In genomic region chr2:27572261-27572793, GRCm38 (mm10) we compare ENCODE assay signal across 8 mouse cellular contexts. TPM values are rescaled to one million over a fixed set of nuclear protein-coding genes. Genes with fewer than 3 reads are reported as not detected.
DNase-seq lines count a peak whose midpoint lies in the region; ATAC-seq and TF ChIP-seq lines count a peak whose summit lies in the region.

No protein-coding gene starts in this region.

- no peak for ATAC-seq in embryonic facial prominence, embryonic 15.5 days (ENCODE audit: insufficient number of reproducible peaks, low FRiP score, low TSS enrichment, low read depth)
- 0 out of 2 replicates have a peak, but pooled peaks have one; percentile 26 for ATAC-seq in intestine, embryonic 14.5 days (replicated peaks; ENCODE audit: low FRiP score, low TSS enrichment, low read depth)
- peak; percentile 79 for ATAC-seq in lung, embryonic 16.5 days (ENCODE audit: low read depth)

- WGBS in embryonic facial prominence, embryonic 15.5 days: 34% methylated on average over 8 of the region's 8 CpGs
- 26% methylated on average over 8 of the region's 8 CpGs for WGBS in intestine, embryonic 14.5 days
- WGBS in lung, embryonic 16.5 days: 20% methylated on average over 8 of the region's 8 CpGs
- 85% methylated on average over 8 of the region's 8 CpGs for WGBS in thymus, adult 2 months

- 0 out of 2 replicates have a peak overlapping the region, but pooled peaks have one; percentile 22 for H3K27ac ChIP-seq in embryonic facial prominence, embryonic 15.5 days (replicated peaks)
- H3K27ac ChIP-seq in intestine, embryonic 14.5 days (ENCODE audit: low read depth): peak overlapping the region; percentile 55; the same call in 1 of the 2 replicates
- H3K27ac ChIP-seq in lung, embryonic 16.5 days (ENCODE audit: low read length): peak overlapping the region; percentile 89
- H3K27ac ChIP-seq in thymus, adult 2 months (ENCODE audit: control insufficient read depth, insufficient read depth, low read length): no peak overlapping the region

- no peak overlapping the region for H3K9ac ChIP-seq in embryonic facial prominence, embryonic 15.5 days
- H3K9ac ChIP-seq in intestine, embryonic 14.5 days (ENCODE audit: low read length): no peak overlapping the region
- no peak overlapping the region for H3K9ac ChIP-seq in lung, embryonic 16.5 days (ENCODE audit: low read length)

- H3K4me2 ChIP-seq in embryonic facial prominence, embryonic 15.5 days (replicated peaks): no peak overlapping the region
- H3K4me2 ChIP-seq in intestine, embryonic 14.5 days (ENCODE audit: low read length): no peak overlapping the region
- H3K4me2 ChIP-seq in lung, embryonic 16.5 days (ENCODE audit: low read depth, low read length): no peak overlapping the region

- peak; percentile 99 for DNase-seq in R1 (ENCODE audit: low read depth, low spot score)
- no peak for DNase-seq in intestine, embryonic 14.5 days (ENCODE audit: low spot score)
- no peak for DNase-seq in retina, postnatal 1 day
- no peak for DNase-seq in spleen, postnatal 14 days (ENCODE audit: low spot score in 2 of 2)
- no peak for DNase-seq in frontal cortex, postnatal 14 days (ENCODE audit: low spot score in 2 of 2)
- no peak for DNase-seq in thymus, adult 2 months

- no peaks in the 10 kb centered on the region for H3K9me3 ChIP-seq in embryonic facial prominence, embryonic 15.5 days (replicated peaks)
- no peaks in the 10 kb centered on the region for H3K9me3 ChIP-seq in intestine, embryonic 14.5 days (ENCODE audit: control insufficient read depth, low read length)
- no peaks in the 10 kb centered on the region for H3K9me3 ChIP-seq in lung, embryonic 16.5 days (ENCODE audit: control insufficient read depth, low read length)

- TF ChIP-seq CTCF in thymus, adult 2 months (IDR thresholded peaks at IDR 0.05; ENCODE audit: borderline replicate concordance, control insufficient read depth, extremely low read depth, insufficient read depth, low read length, poor library complexity): no peak

- H3K4me3 ChIP-seq in embryonic facial prominence, embryonic 15.5 days (replicated peaks): no peak overlapping the region
- no peak overlapping the region for H3K4me3 ChIP-seq in intestine, embryonic 14.5 days (ENCODE audit: low read depth, low read length)
- H3K4me3 ChIP-seq in lung, embryonic 16.5 days (ENCODE audit: low read length): no peak overlapping the region
- H3K4me3 ChIP-seq in thymus, adult 2 months (ENCODE audit: control insufficient read depth, insufficient read depth, low read length): no peak overlapping the region

- peaks cover 28% of the 10 kb centered on the region for H3K4me1 ChIP-seq in embryonic facial prominence, embryonic 15.5 days
- peaks cover 16% of the 10 kb centered on the region for H3K4me1 ChIP-seq in intestine, embryonic 14.5 days (replicated peaks; ENCODE audit: control insufficient read depth, insufficient read depth, low read length)
- H3K4me1 ChIP-seq in lung, embryonic 16.5 days (replicated peaks; ENCODE audit: control insufficient read depth, insufficient read depth, low read length): peaks cover 23% of the 10 kb centered on the region
- no peaks in the 10 kb centered on the region for H3K4me1 ChIP-seq in thymus, adult 2 months (replicated peaks; ENCODE audit: control insufficient read depth, insufficient read depth, low read length)

- no peaks in the 10 kb centered on the region for H3K27me3 ChIP-seq in embryonic facial prominence, embryonic 15.5 days
- H3K27me3 ChIP-seq in intestine, embryonic 14.5 days (replicated peaks; ENCODE audit: control insufficient read depth, insufficient read depth, low read length): no peaks in the 10 kb centered on the region
- no peaks in the 10 kb centered on the region for H3K27me3 ChIP-seq in lung, embryonic 16.5 days (ENCODE audit: control insufficient read depth, insufficient read depth, low read depth, low read length)
- H3K27me3 ChIP-seq in thymus, adult 2 months (ENCODE audit: control insufficient read depth, insufficient read depth, low read length): no peaks in the 10 kb centered on the region

- H3K36me3 ChIP-seq in embryonic facial prominence, embryonic 15.5 days: no peaks in the 10 kb centered on the region
- no peaks in the 10 kb centered on the region for H3K36me3 ChIP-seq in intestine, embryonic 14.5 days (ENCODE audit: control insufficient read depth, insufficient read depth, low read length)
- H3K36me3 ChIP-seq in lung, embryonic 16.5 days (ENCODE audit: control insufficient read depth, insufficient read depth, low read length): no peaks in the 10 kb centered on the region
- H3K36me3 ChIP-seq in thymus, adult 2 months (ENCODE audit: control insufficient read depth, insufficient read depth, low read length): no peaks in the 10 kb centered on the region

- TF ChIP-seq POLR2A in thymus, adult 2 months (IDR thresholded peaks at IDR 0.05; ENCODE audit: control insufficient read depth, extremely low read depth, insufficient read depth, low read length, poor library complexity): no peak

RNA-seq across cellular contexts. Expression of gene Wdr5, which starts 57.4 kb away (rescaled TPM):
- polyA plus RNA-seq in embryonic facial prominence, embryonic 15.5 days (2015; fragmentation: Nextera tagmentation; extraction: Ambion mirVana): 51.8 and 52.1 TPM in 2 replicates
- polyA plus RNA-seq in intestine, embryonic 14.5 days (2014; fragmentation: Nextera tagmentation; extraction: Ambion mirVana): 58.3 and 61.7 TPM in 2 replicates
- 49.8 and 53.0 TPM in 2 replicates for polyA plus RNA-seq in lung, embryonic 16.5 days (2015; fragmentation: Nextera tagmentation; extraction: Ambion mirVana)
- 42.9 and 49.5 TPM in 2 replicates for polyA plus RNA-seq in thymus, adult 2 months (2012; rRNA removed)
